Mouse (Mus musculus) MEL (cell line): ENCODE results near the gene Poll.
"Not testable (repeated sequence)": the region's sequence is repeated elsewhere in the genome, so short reads cannot be mapped to it uniquely, and the experiment has no call there.

Experiments used
- BHLHE40 ChIP-seq: IDR thresholded peaks from 2 replicates; pipeline ENCODE4 v1.6.1; 2012; ENCODE audit warnings: low read depth, mild to moderate bottlenecking, inconsistent platforms, low read length, improper control_type of control experiment, borderline replicate concordance
- CHD2 ChIP-seq: IDR thresholded peaks from 2 replicates; pipeline ENCODE4 v1.6.1; 2011; ENCODE audit warnings: low read length, improper control_type of control experiment
- CTCF ChIP-seq, 3 experiments: IDR thresholded peaks in 2 of 3; conservative IDR thresholded peaks in 1 of 3; 2 replicates each; pipeline ENCODE4 v1.5.1; 2011 to 2012; ENCODE audit warnings: low read length in 3 of 3, low read depth in 2 of 3, mild to moderate bottlenecking in 2 of 3, improper control_type of control experiment in 1 of 3, inconsistent platforms in 1 of 3, mixed read lengths in 1 of 3, moderate library complexity in 1 of 3; ENCODE audit not compliant: control insufficient read depth in 1 of 3, insufficient read depth in 1 of 3, poor library complexity in 1 of 3, severe bottlenecking in 1 of 3
- EP300 ChIP-seq, 2 experiments: IDR thresholded peaks; 2 replicates each; pipeline ENCODE4 v1.6.1; 2011; ENCODE audit warnings: improper control_type of control experiment in 2 of 2, low read length in 2 of 2, low read depth in 1 of 2, mild to moderate bottlenecking in 1 of 2
- GATA1 ChIP-seq: IDR thresholded peaks from 2 replicates; pipeline ENCODE4 v1.6.1; 2011; ENCODE audit warnings: low read depth, low read length, improper control_type of control experiment
- HCFC1 ChIP-seq: IDR thresholded peaks from 2 replicates; pipeline ENCODE4 v1.6.1; 2012; ENCODE audit warnings: low read depth, mild to moderate bottlenecking, inconsistent platforms, low read length, improper control_type of control experiment, moderate library complexity
- POLR2A ChIP-seq, 2 experiments: IDR thresholded peaks; 2 replicates each; pipeline ENCODE4 v1.6.1; 2011 to 2012; ENCODE audit warnings: low read length in 2 of 2, mild to moderate bottlenecking in 2 of 2, control low read depth in 1 of 2, improper control_type of control experiment in 1 of 2, low read depth in 1 of 2, moderate library complexity in 1 of 2; ENCODE audit not compliant: control insufficient read depth in 1 of 2, insufficient read depth in 1 of 2, poor library complexity in 1 of 2
- RAD21 ChIP-seq: IDR thresholded peaks from 2 replicates; pipeline ENCODE4 v1.6.1; 2011; ENCODE audit warnings: mild to moderate bottlenecking, low read depth, low read length, improper control_type of control experiment
- TCF12 ChIP-seq: IDR thresholded peaks from 2 replicates; pipeline ENCODE4 v1.6.1; 2014; ENCODE audit warnings: low read depth, mild to moderate bottlenecking, inconsistent platforms, low read length, improper control_type of control experiment, moderate library complexity
- UBTF ChIP-seq: IDR thresholded peaks from 2 replicates; pipeline ENCODE4 v1.6.1; 2012; ENCODE audit warnings: low read depth, mild to moderate bottlenecking, inconsistent platforms, low read length, improper control_type of control experiment, moderate library complexity, borderline replicate concordance; ENCODE audit not compliant: insufficient read depth
- ZMIZ1 ChIP-seq: IDR thresholded peaks from 2 replicates; pipeline ENCODE4 v1.6.1; 2012; ENCODE audit warnings: low read depth, mild to moderate bottlenecking, inconsistent platforms, low read length, improper control_type of control experiment, moderate library complexity

GRCm38 (mm10) chr19:45548196-45548595, 12.1 kb downstream of the Poll start:
- not testable (repeated sequence) for TF ChIP-seq CTCF (IDR thresholded peaks at IDR 0.05 in 2 of 3, conservative IDR thresholded peaks at IDR 0.05 in 1 of 3; ENCODE audit: control insufficient read depth in 1 of 3, insufficient read depth in 1 of 3, low read depth in 2 of 3, low read length in 3 of 3, poor library complexity in 1 of 3, severe bottlenecking in 1 of 3); CHD2; HCFC1; TCF12; ZMIZ1; GATA1; BHLHE40; UBTF; EP300 (IDR thresholded peaks at IDR 0.05; ENCODE audit: low read depth in 1 of 2, low read length in 2 of 2); RAD21; POLR2A (IDR thresholded peaks at IDR 0.05; ENCODE audit: control insufficient read depth in 1 of 2, insufficient read depth in 1 of 2, low read depth in 1 of 2, low read length in 2 of 2, poor library complexity in 1 of 2)
